9 mouse cellular contexts compared by ENCODE assay signal in genomic region chr1:131492360-131492759, GRCm38 (mm10). TPM values are rescaled to one million over a fixed set of nuclear protein-coding genes. Genes with fewer than 3 reads are reported as not detected.
DNase-seq lines count a peak whose midpoint lies in the region; ATAC-seq and TF ChIP-seq lines count a peak whose summit lies in the region.
"Had no signal": no experiment of that assay in that cellular context is flagged by ENCODE, and none has a peak within 500 bp of the region (broad histone marks: within the 10 kb centered on the region; RNA-seq: fewer than 3 reads in every experiment).

No protein-coding gene starts in this region.

- H3K4me1 ChIP-seq in midbrain, postnatal 0 days (ENCODE audit: insufficient read depth, low read length), result no peaks in the 10 kb centered on the region
- no peaks in the 10 kb centered on the region for H3K4me1 ChIP-seq in kidney, embryonic 14.5 days (ENCODE audit: control insufficient read depth, insufficient read depth, low read length)
- no peaks in the 10 kb centered on the region for H3K4me1 ChIP-seq in lung, postnatal 0 days (ENCODE audit: insufficient read depth, low read depth, low read length)

- no peak for TF ChIP-seq EP300 in lung, postnatal 0 days (IDR thresholded peaks at IDR 0.05)

- no peak for TF ChIP-seq CTCF in midbrain, postnatal 0 days (IDR thresholded peaks at IDR 0.05)
- TF ChIP-seq CTCF in lung, postnatal 0 days (IDR thresholded peaks at IDR 0.05), result no peak

- H3K36me3 ChIP-seq in midbrain, postnatal 0 days (ENCODE audit: insufficient read depth, low read length), result no peaks in the 10 kb centered on the region
- no peaks in the 10 kb centered on the region for H3K36me3 ChIP-seq in kidney, embryonic 14.5 days (ENCODE audit: control insufficient read depth, insufficient read depth, low read length)
- H3K36me3 ChIP-seq in lung, postnatal 0 days (ENCODE audit: insufficient read depth, low read length), result no peaks in the 10 kb centered on the region

- no peaks in the 10 kb centered on the region for H3K27me3 ChIP-seq in midbrain, postnatal 0 days (ENCODE audit: insufficient read depth, low read length)
- H3K27me3 ChIP-seq in kidney, embryonic 14.5 days (ENCODE audit: control insufficient read depth, insufficient read depth, low read length), result no peaks in the 10 kb centered on the region
- H3K27me3 ChIP-seq in lung, postnatal 0 days (replicated peaks; ENCODE audit: insufficient read depth, low read length), result no peaks in the 10 kb centered on the region

- no peak overlapping the region for H3K4me2 ChIP-seq in midbrain, postnatal 0 days (ENCODE audit: low read depth, low read length, poor library complexity, severe bottlenecking)
- H3K4me2 ChIP-seq in kidney, embryonic 14.5 days (replicated peaks; ENCODE audit: low read depth, low read length), result no peak overlapping the region
- H3K4me2 ChIP-seq in lung, postnatal 0 days (replicated peaks; ENCODE audit: low read depth, low read length), result no peak overlapping the region

- H3K9me3 ChIP-seq in midbrain, postnatal 0 days (ENCODE audit: low read length), result no peaks in the 10 kb centered on the region
- H3K9me3 ChIP-seq in kidney, embryonic 14.5 days (ENCODE audit: control insufficient read depth, low read length), result no peaks in the 10 kb centered on the region
- no peaks in the 10 kb centered on the region for H3K9me3 ChIP-seq in lung, postnatal 0 days (ENCODE audit: low read length)

- 40% methylated on average over 2 of the region's 2 CpGs for WGBS in midbrain, postnatal 0 days
- WGBS in kidney, embryonic 14.5 days, result 57% methylated on average over 2 of the region's 2 CpGs
- 47% methylated on average over 2 of the region's 2 CpGs for WGBS in lung, postnatal 0 days

- intact Hi-C loops in left cerebral cortex, postnatal 14 days (cut with DNase I), result no loop called here
- intact Hi-C loops in left cerebral cortex, postnatal 36 days (cut with DNase I), result no loop called here

- DNase-seq in cerebellum, postnatal 4 days (ENCODE audit: low spot score in 2 of 2), result no peak
- DNase-seq in left cerebral cortex, postnatal 14 days (ENCODE audit: low spot score in 2 of 2), result peak; percentile 19 to 42
- no peak for DNase-seq in left cerebral cortex, postnatal 36 days (ENCODE audit: low spot score in 2 of 2)
- peak; percentile 37 to 58 for DNase-seq in cerebellum, adult 18-20 months
- DNase-seq in midbrain, postnatal 0 days (ENCODE audit: low spot score), result no peak
- DNase-seq in lung, postnatal 0 days (ENCODE audit: low spot score), result no peak
- DNase-seq: adrenal gland, adult 8-10 months had no signal

- H3K9ac ChIP-seq in midbrain, postnatal 0 days (replicated peaks; ENCODE audit: low read length, poor library complexity, severe bottlenecking), result no peak overlapping the region
- no peak overlapping the region for H3K9ac ChIP-seq in kidney, embryonic 14.5 days (ENCODE audit: low read depth, low read length)
- no peak overlapping the region for H3K9ac ChIP-seq in lung, postnatal 0 days (replicated peaks; ENCODE audit: low read depth)

- peak; percentile 74; the same call in 1 of the 2 replicates for ATAC-seq in cerebellum, adult (ENCODE audit: insufficient number of reproducible peaks, low FRiP score, low TSS enrichment)
- ATAC-seq in midbrain, postnatal 0 days (ENCODE audit: low FRiP score), result no peak
- ATAC-seq in kidney, embryonic 14.5 days (ENCODE audit: low FRiP score, low TSS enrichment), result no peak
- ATAC-seq in lung, postnatal 0 days, result no peak

- H3K4me3 ChIP-seq in midbrain, postnatal 0 days (ENCODE audit: low read depth, low read length), result no peak overlapping the region
- H3K4me3 ChIP-seq in kidney, embryonic 14.5 days (ENCODE audit: low read length), result no peak overlapping the region
- H3K4me3 ChIP-seq in lung, postnatal 0 days (ENCODE audit: low read depth, low read length), result no peak overlapping the region

- H3K27ac ChIP-seq in midbrain, postnatal 0 days (ENCODE audit: low read depth, low read length), result 0 out of 2 replicates have a peak overlapping the region, but pooled peaks have one; percentile 18
- no peak overlapping the region for H3K27ac ChIP-seq in kidney, embryonic 14.5 days (ENCODE audit: low read depth, low read length)
- no peak overlapping the region for H3K27ac ChIP-seq in lung, postnatal 0 days (ENCODE audit: low read length)

RNA-seq across cellular contexts. Expression of gene Srgap2, which starts 34.8 kb away (rescaled TPM):
- total RNA-seq in left cerebral cortex, postnatal 14 days (2021), result 100 to 1,000 TPM; 101 to 106 TPM
- 10 to 100 TPM; 60.7 to 98.2 TPM for total RNA-seq in left cerebral cortex, postnatal 36 days (2021)
- total RNA-seq in midbrain, postnatal 0 days (2014; rRNA removed), result 76.1 and 80.6 TPM in 2 replicates
- 20.5 and 26.9 TPM in 2 replicates for polyA plus RNA-seq in midbrain, postnatal 0 days (2015; fragmentation: Nextera tagmentation; extraction: Ambion mirVana)
- polyA plus RNA-seq in kidney, embryonic 14.5 days (2014; fragmentation: Nextera tagmentation; extraction: Ambion mirVana), result 13.2 and 20.8 TPM in 2 replicates
- polyA plus RNA-seq in lung, postnatal 0 days (2015; fragmentation: Nextera tagmentation; extraction: Ambion mirVana), result 9.5 and 10.1 TPM in 2 replicates

RNA-seq across cellular contexts. Expression of gene Fam72a, which starts 35.3 kb away (rescaled TPM):
- 1 to 10 TPM in 1 of 2 experiments, under 1 TPM in 1; 0.99 to 2.1 TPM for total RNA-seq in left cerebral cortex, postnatal 14 days (2021)
- total RNA-seq in left cerebral cortex, postnatal 36 days (2021), result 1 to 10 TPM; 1.3 to 1.5 TPM
- 0.42 and 0.60 TPM in 2 replicates for total RNA-seq in midbrain, postnatal 0 days (2014; rRNA removed)
- 0.53 and 0.82 TPM in 2 replicates for polyA plus RNA-seq in midbrain, postnatal 0 days (2015; fragmentation: Nextera tagmentation; extraction: Ambion mirVana)
- 2.7 and 3.3 TPM in 2 replicates for polyA plus RNA-seq in kidney, embryonic 14.5 days (2014; fragmentation: Nextera tagmentation; extraction: Ambion mirVana)
- 1.1 and 1.3 TPM in 2 replicates for polyA plus RNA-seq in lung, postnatal 0 days (2015; fragmentation: Nextera tagmentation; extraction: Ambion mirVana)

Comparison
In these comparisons a context has a peak if more than half of its experiments do, and no peak if none do; other contexts are left out.
1. DNase-seq: peak in left cerebral cortex, postnatal 14 days (2 of 2) and cerebellum, adult 18-20 months (2 of 2); none in cerebellum, postnatal 4 days (0 of 2), left cerebral cortex, postnatal 36 days (0 of 2), midbrain, postnatal 0 days (single experiment) and lung, postnatal 0 days (single experiment).